Mouse (Mus musculus) forebrain, embryonic 15.5 days (tissue): Measurements from ENCODE around the gene Tcp11l2. TPM values are rescaled to one million over a fixed set of nuclear protein-coding genes. Genes with fewer than 3 reads are reported as not detected.

Experiments used
- ATAC-seq: fragments of 200-750 bp; cut with Nextera tagmentation; replicated peaks from 2 replicates; pipeline ENCODE4 v1.8.0; 2017; ENCODE audit warnings: mild to moderate bottlenecking, moderate TSS enrichment, moderate library complexity
- H3K27ac ChIP-seq: fragments of 300-500 bp; sonication (generic); replicated peaks from 2 replicates; pipeline ENCODE4 v1.5.1; 2015; ENCODE audit warnings: mild to moderate bottlenecking, inconsistent platforms
- H3K27me3 ChIP-seq: fragments of 300-500 bp; sonication (generic); 2 replicates; pipeline ENCODE4 v1.6.1; 2015; ENCODE audit warnings: inconsistent platforms
- H3K36me3 ChIP-seq: fragments of 300-500 bp; sonication (generic); 2 replicates; pipeline ENCODE4 v1.6.1; 2015; ENCODE audit warnings: mild to moderate bottlenecking, inconsistent platforms
- H3K4me1 ChIP-seq: fragments of 300-500 bp; sonication (generic); 2 replicates; pipeline ENCODE4 v1.6.1; 2015; ENCODE audit warnings: inconsistent platforms
- H3K4me2 ChIP-seq: fragments of 300-500 bp; sonication (generic); replicated peaks from 2 replicates; pipeline ENCODE4 v1.6.1; 2015; ENCODE audit warnings: mild to moderate bottlenecking, inconsistent platforms
- H3K4me3 ChIP-seq: fragments of 300-500 bp; sonication (generic); 2 replicates; pipeline ENCODE4 v1.5.1; 2015; ENCODE audit warnings: mild to moderate bottlenecking, inconsistent platforms
- H3K9ac ChIP-seq: fragments of 300-500 bp; sonication (generic); replicated peaks from 2 replicates; pipeline ENCODE4 v1.6.1; 2015; ENCODE audit warnings: mild to moderate bottlenecking, inconsistent platforms
- H3K9me3 ChIP-seq: fragments of 300-500 bp; sonication (generic); 2 replicates; pipeline ENCODE4 v1.6.1; 2016; ENCODE audit warnings: inconsistent platforms
- WGBS: fragments of 180-500 bp; shearing (Covaris S2); methylation state at CpG from one replicate; pipeline ENCODE4 v1.1.7; 2015; ENCODE audit warnings: mixed read lengths; 5-methylcytosine and 5-hydroxymethylcytosine counted together
- polyA plus RNA-seq: library from polyadenylated mRNA; unstranded; fragments of >200 nt; fragmentation: Nextera tagmentation; extraction: Ambion mirVana; gene quantifications from 2 replicates; pipeline ENCODE4 v1.2.1, GENCODE M21; 2015

Gene Tcp11l2
- polyA plus RNA-seq, 1 experiment from 2014 or later, result 34.8 TPM

DNA sequence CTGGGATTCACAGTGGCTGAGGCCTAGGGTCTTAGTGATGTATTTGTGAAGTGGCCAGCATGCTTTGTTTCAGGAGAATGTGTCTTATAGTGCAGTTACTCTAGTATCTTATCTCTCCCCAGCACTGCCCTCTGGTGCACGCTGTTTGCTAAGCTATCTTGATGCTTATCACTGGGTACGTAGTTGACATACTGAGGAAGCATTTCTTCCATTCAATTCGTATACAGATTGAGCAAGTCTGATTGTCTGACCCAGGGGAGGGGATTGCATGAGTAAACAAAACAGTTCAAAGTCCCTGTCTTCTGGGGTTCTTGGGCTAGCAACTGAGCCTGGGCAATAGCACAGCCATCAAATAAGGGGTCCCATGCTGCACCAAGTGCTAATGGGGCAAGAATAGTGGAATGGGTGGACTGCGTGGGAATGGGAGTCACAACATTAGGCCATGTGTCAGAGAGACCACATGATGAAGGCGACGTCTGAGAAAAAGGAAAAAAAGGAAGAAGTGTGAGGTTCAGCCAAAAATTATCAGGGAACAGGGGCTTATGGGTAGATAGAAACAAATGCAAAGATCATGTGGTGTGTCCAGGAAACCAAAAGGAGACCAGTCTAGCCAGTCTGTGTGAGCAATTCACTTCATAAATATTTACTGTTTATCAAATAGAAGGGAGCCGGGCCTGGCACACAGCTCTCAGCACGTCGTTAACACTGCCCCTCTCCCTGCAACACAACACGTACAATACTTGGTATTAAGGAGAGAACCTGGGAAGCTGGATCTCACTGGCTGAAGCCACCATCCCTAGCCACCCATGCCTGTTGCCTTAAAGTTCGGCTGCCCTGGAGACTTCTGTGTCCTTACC is 33.4 kb upstream of the Tcp11l2 start:
- Histone ChIP-seq H3K9ac (no peak overlapping the region), H3K36me3 (no peaks in the 10 kb centered on the region), H3K4me3 (no peak overlapping the region), H3K4me2 (no peak overlapping the region), H3K9me3 (no peaks in the 10 kb centered on the region), H3K4me1 (no peaks in the 10 kb centered on the region), H3K27ac (no peak overlapping the region), H3K27me3 (no peaks in the 10 kb centered on the region)
- 65% methylated on average over 11 of the region's 11 CpGs for WGBS
- ATAC-seq, result no peak

- no peak overlapping the region for H3K4me3 ChIP-seq
- no peak overlapping the region for H3K4me2 ChIP-seq
- ATAC-seq, result no peak
- H3K9me3 ChIP-seq, result no peaks in the 10 kb centered on the region
- no peaks in the 10 kb centered on the region for H3K27me3 ChIP-seq
- H3K27ac ChIP-seq, result no peak overlapping the region
- no peaks in the 10 kb centered on the region for H3K36me3 ChIP-seq
- H3K4me1 ChIP-seq, result no peaks in the 10 kb centered on the region
- 82% methylated on average over 7 of the region's 7 CpGs for WGBS
- H3K9ac ChIP-seq, result no peak overlapping the region
These were observed 31.4 kb upstream of the Tcp11l2 start for GRCm38 (mm10) chr10:84544841-84545610.

DNA sequence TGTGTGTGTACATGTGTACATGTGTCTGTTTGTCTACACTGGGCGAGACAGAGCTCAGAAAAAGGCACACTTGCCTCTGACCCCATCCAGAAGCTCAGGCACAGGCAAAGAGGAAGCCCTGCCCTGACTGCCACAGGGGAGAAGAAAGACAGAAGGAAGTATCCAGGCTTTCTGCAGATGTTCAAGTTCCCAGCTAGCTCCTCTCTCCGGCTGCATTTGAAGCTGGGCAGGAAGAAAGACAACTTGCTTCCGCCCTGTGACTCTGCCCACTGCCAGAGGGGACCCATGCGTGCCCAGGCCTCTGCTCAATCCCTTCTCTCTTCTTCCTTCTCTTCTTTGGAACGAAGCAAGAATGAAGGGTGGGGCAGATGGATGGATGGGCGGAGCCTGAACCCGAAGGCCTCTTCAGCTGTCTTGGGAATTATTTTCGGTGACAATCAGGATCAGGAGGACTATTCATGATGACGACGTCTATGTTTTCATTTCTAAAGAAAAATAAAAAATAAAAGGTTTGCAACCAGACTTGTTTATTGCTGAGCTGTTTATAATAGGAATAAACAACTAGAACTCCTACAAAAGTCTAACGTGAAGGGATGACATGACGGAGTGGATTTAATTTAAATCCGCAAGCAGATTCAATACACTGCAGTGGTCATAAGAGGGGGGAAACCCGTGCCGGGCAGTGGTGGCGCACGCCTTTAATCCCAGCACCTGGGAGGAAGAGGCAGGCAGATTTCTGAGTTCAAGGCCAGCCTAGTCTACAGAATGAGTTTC is 27.1 kb upstream of the Tcp11l2 start:
- WGBS, result 75% methylated on average over 17 of the region's 17 CpGs
- Histone ChIP-seq H3K27ac (no peak overlapping the region), H3K36me3 (no peaks in the 10 kb centered on the region), H3K4me1 (no peaks in the 10 kb centered on the region), H3K9ac (no peak overlapping the region), H3K9me3 (no peaks in the 10 kb centered on the region), H3K4me2 (no peak overlapping the region), H3K4me3 (no peak overlapping the region), H3K27me3 (no peaks in the 10 kb centered on the region)
- ATAC-seq, result no peak

GRCm38 (mm10) chr10:84549920-84550293 is 26.5 kb upstream of the Tcp11l2 start:
- no peak for ATAC-seq
- Histone ChIP-seq H3K27ac (no peak overlapping the region), H3K4me1 (no peaks in the 10 kb centered on the region), H3K4me3 (no peak overlapping the region), H3K27me3 (no peaks in the 10 kb centered on the region), H3K9ac (no peak overlapping the region), H3K36me3 (no peaks in the 10 kb centered on the region), H3K9me3 (no peaks in the 10 kb centered on the region), H3K4me2 (no peak overlapping the region)
- 89% methylated on average over 10 of the region's 10 CpGs for WGBS

DNA sequence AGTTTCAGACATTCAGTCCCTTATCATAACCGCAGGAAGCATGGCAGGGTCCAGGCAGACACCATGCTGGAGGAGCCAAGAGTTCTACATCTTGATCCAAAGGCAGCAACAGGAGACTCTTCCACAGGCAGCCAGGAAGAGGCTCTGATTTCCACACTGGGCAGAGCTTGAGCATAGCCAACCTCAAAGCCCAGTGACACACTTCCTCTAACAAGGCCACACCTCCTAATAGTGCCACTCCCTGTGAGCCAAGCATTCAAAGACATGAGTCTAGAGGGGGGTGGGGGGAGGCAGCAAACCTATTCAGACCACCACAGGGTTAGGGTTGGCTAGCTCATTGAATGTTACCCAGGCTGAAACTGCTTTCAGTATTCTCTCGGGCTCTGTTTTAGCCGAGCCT is 24.6 kb upstream of the Tcp11l2 start:
- no peaks in the 10 kb centered on the region for H3K9me3 ChIP-seq
- no peak overlapping the region for H3K4me2 ChIP-seq
- no peaks in the 10 kb centered on the region for H3K27me3 ChIP-seq
- H3K27ac ChIP-seq, result no peak overlapping the region
- H3K36me3 ChIP-seq, result no peaks in the 10 kb centered on the region
- no peak for ATAC-seq
- 91% methylated on average over 3 of the region's 3 CpGs for WGBS
- no peaks in the 10 kb centered on the region for H3K4me1 ChIP-seq
- H3K4me3 ChIP-seq, result no peak overlapping the region
- no peak overlapping the region for H3K9ac ChIP-seq

DNA sequence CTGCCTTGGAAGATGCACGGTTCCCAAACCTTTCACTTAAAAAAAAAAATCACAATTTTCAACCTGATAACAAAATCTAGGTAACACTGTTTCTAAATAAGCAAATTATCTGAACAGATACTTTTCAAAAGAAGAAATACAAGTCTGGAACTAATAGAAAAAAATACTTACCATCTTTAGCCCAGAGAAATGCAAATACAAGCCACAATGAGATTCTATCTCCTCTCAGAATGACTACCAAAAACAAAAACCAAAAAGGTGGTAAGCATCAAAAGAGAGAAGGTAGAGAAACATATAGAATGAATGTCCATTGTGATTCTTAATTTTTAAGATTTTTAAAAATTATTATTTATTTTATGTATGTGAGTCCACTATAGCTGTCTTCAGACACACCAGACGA is 23.9 kb upstream of the Tcp11l2 start:
- Histone ChIP-seq H3K27me3 (no peaks in the 10 kb centered on the region), H3K36me3 (no peaks in the 10 kb centered on the region), H3K27ac (no peak overlapping the region), H3K4me3 (no peak overlapping the region), H3K9ac (no peak overlapping the region), H3K4me1 (no peaks in the 10 kb centered on the region), H3K9me3 (no peaks in the 10 kb centered on the region), H3K4me2 (no peak overlapping the region)
- no peak for ATAC-seq
- 92% methylated on average over 2 of the region's 2 CpGs for WGBS

DNA sequence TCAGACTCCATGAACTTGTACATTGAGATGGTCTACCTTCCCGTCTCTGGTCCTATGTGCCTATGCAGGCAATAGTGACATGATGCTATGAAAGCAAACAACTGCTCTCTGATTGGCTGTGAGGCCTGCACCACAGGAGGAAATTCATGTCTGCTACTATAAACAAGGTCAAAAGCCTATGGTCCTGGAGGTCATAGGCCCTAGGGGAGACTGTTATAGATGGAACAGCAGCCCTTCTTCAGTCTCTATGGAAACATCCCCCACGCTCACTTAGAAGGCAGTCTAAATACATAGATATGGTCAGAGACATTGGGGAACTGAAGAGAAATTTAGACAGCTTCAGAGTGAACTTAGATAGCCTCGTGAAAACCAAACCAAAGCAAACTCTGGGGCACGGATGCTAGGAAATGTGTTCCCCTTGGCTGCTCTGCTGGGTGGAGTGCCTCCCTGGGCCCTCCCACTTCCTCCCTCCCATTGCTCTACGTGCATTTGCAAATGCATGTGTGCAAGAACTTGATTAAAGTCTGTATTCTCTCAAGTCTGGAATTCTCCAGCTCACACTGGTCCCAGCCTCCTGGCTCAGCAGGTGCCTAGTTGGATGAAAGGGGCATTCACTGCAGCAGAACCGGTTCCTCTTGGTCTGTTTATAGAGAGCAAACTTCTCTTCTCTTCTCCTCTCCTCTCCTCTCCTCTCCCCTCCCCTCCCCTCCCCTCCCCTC is 22.0 kb upstream of the Tcp11l2 start:
- no peak overlapping the region for H3K9ac ChIP-seq
- H3K4me3 ChIP-seq, result no peak overlapping the region
- no peaks in the 10 kb centered on the region for H3K36me3 ChIP-seq
- no peak overlapping the region for H3K27ac ChIP-seq
- WGBS, result 40% methylated on average over 6 of the region's 6 CpGs
- ATAC-seq, result no peak
- H3K9me3 ChIP-seq, result peaks cover 4% of the 10 kb centered on the region; the same call in 1 of the 2 replicates
- H3K4me2 ChIP-seq, result no peak overlapping the region
- no peaks in the 10 kb centered on the region for H3K4me1 ChIP-seq
- no peaks in the 10 kb centered on the region for H3K27me3 ChIP-seq

DNA sequence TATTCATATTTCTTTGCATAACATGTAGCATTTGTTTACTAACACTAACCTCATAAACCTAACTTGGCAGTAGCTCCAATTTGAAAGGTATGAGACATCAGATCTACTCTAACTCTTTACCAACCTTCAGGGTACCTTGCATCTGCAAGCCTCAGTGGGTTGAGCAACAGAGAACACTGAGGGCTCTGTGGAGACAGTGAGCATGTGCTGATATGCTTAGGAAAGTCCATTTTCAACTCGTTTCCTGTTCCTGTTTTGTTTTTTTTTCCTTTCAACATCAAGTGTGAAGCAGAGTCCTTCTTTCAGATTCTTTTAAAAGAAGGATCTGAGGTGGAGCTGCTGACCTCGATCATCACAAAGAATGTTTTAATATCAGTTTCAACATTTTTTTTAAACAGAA is 20.3 kb upstream of the Tcp11l2 start:
- Histone ChIP-seq H3K36me3 (no peaks in the 10 kb centered on the region), H3K9me3 (peaks cover 4% of the 10 kb centered on the region; the same call in 1 of the 2 replicates), H3K27ac (no peak overlapping the region), H3K4me3 (no peak overlapping the region), H3K9ac (no peak overlapping the region), H3K4me2 (no peak overlapping the region), H3K27me3 (no peaks in the 10 kb centered on the region), H3K4me1 (no peaks in the 10 kb centered on the region)
- 75% methylated on average over 2 of the region's 2 CpGs for WGBS
- no peak for ATAC-seq

- Histone ChIP-seq H3K4me2 (no peak overlapping the region), H3K9ac (no peak overlapping the region), H3K36me3 (no peaks in the 10 kb centered on the region), H3K4me1 (no peaks in the 10 kb centered on the region), H3K9me3 (peaks cover 4% of the 10 kb centered on the region; the same call in 1 of the 2 replicates), H3K4me3 (no peak overlapping the region), H3K27ac (no peak overlapping the region), H3K27me3 (no peaks in the 10 kb centered on the region)
- WGBS, result 97% methylated on average over 1 of the region's 1 CpGs
- no peak for ATAC-seq
These were observed 17.9 kb upstream of the Tcp11l2 start for GRCm38 (mm10) chr10:84558511-84558910.

DNA sequence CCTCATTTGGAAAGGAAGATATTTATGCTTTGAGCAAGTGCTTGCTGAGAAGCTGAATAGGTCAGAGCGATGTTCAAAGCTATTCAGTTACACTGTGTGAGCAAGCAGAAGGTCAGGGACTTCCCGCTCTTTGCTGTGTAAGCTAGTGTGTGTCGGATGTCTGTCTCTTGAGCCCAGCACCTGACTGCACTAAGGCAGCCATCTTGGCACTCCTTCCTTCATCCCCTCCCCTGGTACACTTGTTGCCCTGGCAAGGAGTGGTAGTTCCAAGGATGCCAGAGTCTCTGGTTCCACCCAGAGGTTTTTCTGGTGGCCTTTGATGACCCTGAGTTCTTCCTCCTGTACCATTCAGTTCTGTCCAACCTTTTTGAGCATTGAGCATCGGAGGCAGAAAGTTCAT is 16.4 kb upstream of the Tcp11l2 start:
- Histone ChIP-seq H3K9me3 (peaks cover 4% of the 10 kb centered on the region; the same call in 1 of the 2 replicates), H3K9ac (no peak overlapping the region), H3K36me3 (no peaks in the 10 kb centered on the region), H3K27ac (no peak overlapping the region), H3K4me3 (no peak overlapping the region), H3K4me2 (no peak overlapping the region), H3K27me3 (no peaks in the 10 kb centered on the region), H3K4me1 (no peaks in the 10 kb centered on the region)
- WGBS, result 93% methylated on average over 4 of the region's 4 CpGs
- no peak for ATAC-seq

GRCm38 (mm10) chr10:84562121-84562520 is 14.3 kb upstream of the Tcp11l2 start:
- WGBS, result 80% methylated on average over 5 of the region's 5 CpGs
- H3K4me1 ChIP-seq, result no peaks in the 10 kb centered on the region
- no peaks in the 10 kb centered on the region for H3K27me3 ChIP-seq
- no peak for ATAC-seq
- H3K9ac ChIP-seq, result no peak overlapping the region
- no peak overlapping the region for H3K4me3 ChIP-seq
- H3K9me3 ChIP-seq, result peaks cover 4% of the 10 kb centered on the region; the same call in 1 of the 2 replicates
- H3K27ac ChIP-seq, result no peak overlapping the region
- no peaks in the 10 kb centered on the region for H3K36me3 ChIP-seq
- H3K4me2 ChIP-seq, result no peak overlapping the region
